Comparison of ENCODE assay signal across 16 mouse cellular contexts in the genomic region with DNA sequence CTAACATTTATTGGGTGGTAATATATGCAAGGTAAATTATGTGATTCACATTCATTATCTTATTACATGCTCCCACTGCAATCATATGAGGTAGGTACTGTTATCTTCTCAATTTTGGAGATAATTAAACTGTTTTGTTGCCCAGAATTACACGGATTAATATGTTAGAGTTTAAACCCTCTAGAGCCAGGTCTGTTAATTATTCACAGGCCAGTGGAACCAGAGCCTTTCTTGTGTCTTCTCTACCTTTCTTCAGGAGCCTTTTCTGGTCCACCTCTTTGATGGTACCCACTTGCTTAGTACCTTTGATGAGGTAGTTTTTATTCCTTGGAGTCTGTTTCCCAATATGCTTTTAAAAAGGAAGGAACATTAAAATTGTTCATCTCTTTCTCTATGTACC.
"Had no signal": no experiment of that assay in that cellular context is flagged by ENCODE, and none has a peak within 500 bp of the region (broad histone marks: within the 10 kb centered on the region; RNA-seq: fewer than 3 reads in every experiment).

No protein-coding gene starts in this region.

- H3K4me3 ChIP-seq: neural tube, embryonic 13.5 days; neural tube, embryonic 15.5 days; stomach, embryonic 15.5 days had no signal

- H3K27me3 ChIP-seq: neural tube, embryonic 13.5 days; neural tube, embryonic 15.5 days; stomach, embryonic 15.5 days had no signal

- H3K4me1 ChIP-seq: stomach, embryonic 15.5 days had no signal

- H3K9ac ChIP-seq: neural tube, embryonic 13.5 days; neural tube, embryonic 15.5 days; stomach, embryonic 15.5 days had no signal

- H3K4me2 ChIP-seq: neural tube, embryonic 13.5 days; neural tube, embryonic 15.5 days; stomach, embryonic 15.5 days had no signal

- DNase-seq: retina, postnatal 1 day; right cerebral cortex, adult 18-20 months; right cerebral cortex, postnatal 14 days; right cerebral cortex, postnatal 25 days; right cerebral cortex, postnatal 4 days; spleen, adult 18-20 months; thymus, adult 18-20 months; thymus, adult 2 months; thymus, postnatal 14 days; thymus, postnatal 25 days; thymus, postnatal 36 days; thymus, postnatal 4 days had no signal

- H3K27ac ChIP-seq: neural tube, embryonic 13.5 days; neural tube, embryonic 15.5 days; stomach, embryonic 15.5 days; stomach, postnatal 0 days had no signal

- H3K9me3 ChIP-seq: neural tube, embryonic 13.5 days; neural tube, embryonic 15.5 days; stomach, embryonic 15.5 days had no signal

- H3K36me3 ChIP-seq: neural tube, embryonic 13.5 days; neural tube, embryonic 15.5 days; stomach, embryonic 15.5 days had no signal
